Mouse (Mus musculus) heart, postnatal 36 days (tissue): ENCODE results near the gene Apbb1. TPM values are rescaled to one million over a fixed set of nuclear protein-coding genes. Genes with fewer than 3 reads are reported as not detected.

Experiments used
- DNase-seq, 2 experiments: peaks; one replicate each; pipeline ENCODE4 v3.0.0; 2021 to 2022
- intact Hi-C: fragments of 180-260 bp; cut with DNase I; formaldehyde crosslinking; loops from one replicate; pipeline ENCODE4 v1.15.1; 2025
- total RNA-seq, 2 experiments: library from RNA; stranded (reverse); gene quantifications; 2 replicates each; pipeline ENCODE4 v1.2.3; 2021

Apbb1 gene
- total RNA-seq, 2 experiments from 2014 or later, result 116 TPM

DNA sequence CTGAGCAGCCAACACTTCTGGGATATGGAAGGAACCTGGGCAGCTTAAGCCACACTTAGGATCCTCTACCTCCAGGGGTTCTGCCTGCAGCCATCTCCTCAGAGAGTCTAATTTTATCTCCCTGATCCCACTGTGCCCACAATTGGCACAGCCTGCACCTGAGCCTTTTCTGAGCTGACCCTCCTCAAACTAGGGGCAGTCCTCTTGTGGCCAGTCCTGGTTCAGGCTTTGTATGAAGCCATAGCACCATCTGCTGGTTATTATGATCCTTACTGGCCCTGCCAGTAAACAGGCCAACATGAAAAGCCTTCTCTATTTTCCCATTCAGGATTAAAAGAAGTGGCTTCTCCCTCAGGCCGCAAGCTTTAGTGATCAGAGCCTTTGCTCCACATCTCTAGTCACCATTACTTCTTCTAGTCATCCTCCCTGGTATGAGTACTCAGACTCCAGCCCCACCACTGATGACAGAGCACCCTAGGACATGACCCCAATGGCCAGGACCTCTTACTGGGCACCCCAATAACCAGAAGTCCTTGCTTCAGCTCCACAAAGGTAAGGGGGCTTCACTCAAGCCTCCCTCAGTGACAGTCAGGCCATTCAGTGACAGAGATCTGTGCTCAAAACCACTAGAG lies 54.0 kb downstream of the Apbb1 start:
- intact Hi-C loops, result no loop called here
- peak; percentile 20 to 27 for DNase-seq

DNA sequence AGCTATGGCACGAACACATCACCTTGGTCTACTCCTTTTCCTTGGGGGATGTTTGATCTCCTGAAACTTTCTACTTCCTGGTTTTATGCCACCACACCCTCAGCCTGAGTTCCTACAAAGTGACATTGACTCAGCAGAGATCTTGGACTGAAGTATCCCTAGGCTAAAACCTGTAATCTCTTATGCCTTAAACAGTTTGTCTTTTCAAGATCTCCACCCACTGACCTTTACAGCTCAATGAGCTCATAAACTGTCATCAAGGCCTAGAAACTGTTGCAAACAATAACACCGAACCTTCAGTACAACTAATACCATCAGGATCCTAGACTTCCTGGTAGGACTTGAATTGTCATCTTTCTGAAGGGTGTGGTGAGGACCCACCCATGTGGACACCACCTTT lies 57.2 kb downstream of the Apbb1 start:
- intact Hi-C loops, result no loop called here
- DNase-seq, result no peak

DNA sequence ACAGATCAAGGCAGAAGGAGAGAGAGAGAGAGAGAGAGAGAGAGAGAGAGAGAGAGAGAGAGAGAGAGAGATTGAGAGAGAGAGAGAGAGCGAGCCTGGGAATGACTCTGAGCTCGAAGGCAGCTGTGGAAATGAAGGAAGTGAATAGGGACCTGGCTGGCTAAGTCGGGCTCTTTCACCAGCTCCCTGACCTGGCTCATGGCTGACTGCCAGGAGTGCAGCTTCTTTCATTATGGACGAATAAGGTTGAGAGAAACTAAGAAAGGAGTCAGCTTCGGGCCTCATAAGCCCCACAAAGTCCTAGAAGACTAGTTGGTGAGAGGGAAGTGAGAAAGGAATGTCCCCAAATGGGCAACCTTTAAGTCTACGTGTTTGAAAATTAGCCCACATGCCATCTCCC lies 61.3 kb downstream of the Apbb1 start:
- no peak for DNase-seq

DNA sequence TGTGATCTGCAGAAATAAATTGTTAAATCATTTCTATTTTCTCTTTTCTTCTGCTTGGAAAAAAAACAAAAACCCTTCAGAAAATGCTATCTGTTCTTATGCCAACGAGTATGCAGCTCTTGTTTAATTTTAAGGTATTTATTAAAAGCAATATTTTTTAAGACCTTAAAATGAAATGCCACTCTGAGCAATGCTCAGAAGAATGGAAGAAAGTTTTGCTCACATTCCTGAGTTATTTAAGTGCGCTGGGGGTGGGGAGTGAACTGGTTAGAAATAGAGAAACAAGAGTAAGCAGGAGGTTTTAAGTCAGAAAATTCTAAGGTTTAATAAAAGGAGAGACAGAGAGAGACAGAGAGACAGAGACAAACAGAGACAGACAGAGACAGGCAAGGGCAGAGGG lies 61.7 kb downstream of the Apbb1 start:
- no peak for DNase-seq
- intact Hi-C loops, result no loop called here

More for the DNA sequence above, 61.3 kb downstream of the Apbb1 start:
- intact Hi-C loops, result no loop called here

DNA sequence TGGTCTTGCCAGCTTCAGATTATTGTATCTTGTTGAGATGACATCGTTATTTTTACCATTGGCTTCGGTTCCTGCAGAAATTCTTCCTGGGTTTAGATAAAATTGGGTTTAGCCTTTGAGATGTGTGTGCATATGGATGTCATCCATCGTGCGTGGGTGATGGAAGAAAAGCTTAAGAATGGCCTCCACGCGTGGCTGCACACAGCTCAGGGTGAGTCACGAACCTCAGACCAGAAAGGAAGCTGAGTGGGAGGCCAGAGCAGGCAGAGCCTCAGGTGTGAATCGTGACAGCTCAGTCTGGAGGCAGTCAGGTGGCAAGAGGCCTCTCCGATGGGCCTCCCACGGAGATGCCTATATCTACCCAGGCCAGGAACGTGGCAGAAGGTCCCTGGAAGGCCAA lies 62.1 kb downstream of the Apbb1 start:
- DNase-seq, result no peak
- intact Hi-C loops, result no loop called here

DNA sequence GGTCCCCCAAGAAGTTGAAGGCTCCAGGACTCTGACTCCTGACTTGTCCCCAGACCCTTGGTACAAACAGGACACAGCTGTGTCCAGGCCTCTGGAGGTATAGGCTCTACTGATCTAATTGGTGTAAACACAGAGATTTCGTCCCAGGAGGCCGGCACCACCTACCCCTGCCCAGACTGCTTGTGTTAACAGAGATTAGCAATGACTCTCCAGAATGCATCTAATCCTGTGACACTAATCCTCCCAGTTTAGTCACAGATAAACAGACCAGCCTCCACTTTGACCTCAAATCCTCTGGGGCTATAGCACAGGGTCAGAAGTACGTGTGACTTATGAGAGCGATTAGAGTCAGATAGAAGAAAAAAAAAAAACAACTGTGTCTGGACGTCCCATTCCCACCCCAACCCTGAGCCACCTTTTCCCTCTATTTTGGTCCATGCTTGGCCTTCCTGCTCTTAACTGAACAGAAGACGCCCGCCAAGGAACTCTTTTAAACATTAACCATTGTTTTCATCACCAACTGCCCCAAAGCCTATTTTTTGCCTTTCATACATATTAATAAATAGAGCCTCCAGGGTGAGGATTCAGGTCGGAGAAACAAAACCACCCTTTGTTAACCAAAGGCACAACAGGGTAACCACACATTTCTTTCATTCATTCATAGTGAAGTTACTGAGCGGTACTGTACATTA lies 64.6 kb downstream of the Apbb1 start:
- intact Hi-C loops, result no loop called here
- no peak for DNase-seq

DNA sequence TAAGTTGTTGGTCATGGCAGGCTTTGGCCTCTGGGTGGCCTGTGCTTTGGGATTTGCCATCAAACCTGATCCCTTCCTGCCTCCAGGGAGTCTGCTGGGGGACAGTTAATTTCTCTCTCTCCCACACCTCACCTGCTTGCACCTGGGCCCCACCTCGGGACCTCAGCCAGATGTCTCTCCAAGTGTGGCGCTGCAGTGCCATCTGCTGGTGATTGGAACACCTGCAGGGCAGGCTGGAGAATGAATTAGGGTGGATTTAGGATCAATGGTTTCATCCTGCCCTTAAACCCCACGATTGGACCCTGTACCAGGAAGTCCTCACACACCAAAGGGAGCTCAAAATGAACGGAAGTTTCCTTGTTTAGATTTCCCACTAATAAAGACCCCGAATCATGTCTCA lies 66.3 kb downstream of the Apbb1 start:
- intact Hi-C loops, result loop anchor here (1.0 to 2.0 kb wide), 3 partner anchors 34 to 344 kb away; no protein-coding TSS in a partner anchor
- DNase-seq, result peak; percentile 57 to 64

DNA sequence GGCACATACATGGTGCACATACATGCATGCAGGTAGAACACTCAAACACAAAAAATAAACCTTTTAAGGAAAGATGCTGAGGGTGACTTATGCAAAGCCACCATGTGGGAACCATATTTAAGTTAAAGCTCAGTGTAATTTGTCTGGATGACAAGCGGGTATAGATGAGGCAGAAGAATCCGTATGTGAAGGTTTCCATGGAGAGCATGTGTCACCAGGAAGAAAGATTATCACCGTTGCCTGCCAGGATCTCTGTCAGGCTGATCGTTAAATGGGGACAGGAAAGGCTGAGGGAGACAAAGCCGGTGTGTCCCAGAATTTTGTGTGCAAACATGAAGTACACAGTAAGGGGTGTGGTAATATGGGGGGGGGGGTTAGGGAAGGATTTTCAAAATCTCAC lies 66.9 kb downstream of the Apbb1 start:
- intact Hi-C loops, result loop anchor here (2.0 kb wide), 2 partner anchors 34 to 344 kb away; no protein-coding TSS in a partner anchor
- no peak for DNase-seq

DNA sequence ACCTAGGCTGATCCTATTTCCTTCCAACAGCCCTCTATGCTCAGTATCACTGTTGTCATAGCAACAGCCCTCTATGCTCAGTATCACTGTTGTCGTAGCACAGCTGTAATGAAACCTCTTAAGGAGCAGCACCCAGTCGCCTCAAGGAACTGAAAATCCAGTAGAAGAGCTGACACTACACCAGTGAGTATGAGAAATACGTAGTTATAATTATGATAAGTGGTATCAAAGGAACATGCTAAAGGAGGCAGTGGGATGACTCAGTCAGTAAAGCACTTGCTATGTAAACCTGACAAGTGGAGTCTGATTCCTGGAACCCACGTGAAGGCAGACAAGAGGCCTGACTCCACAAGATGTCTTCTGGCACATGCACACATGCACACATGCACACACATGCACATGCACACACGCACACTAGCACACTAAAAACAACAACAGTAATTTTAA lies 67.6 kb downstream of the Apbb1 start:
- intact Hi-C loops, result loop anchor here (2.0 kb wide), 2 partner anchors 33 to 343 kb away; no protein-coding TSS in a partner anchor
- DNase-seq, result no peak

DNA sequence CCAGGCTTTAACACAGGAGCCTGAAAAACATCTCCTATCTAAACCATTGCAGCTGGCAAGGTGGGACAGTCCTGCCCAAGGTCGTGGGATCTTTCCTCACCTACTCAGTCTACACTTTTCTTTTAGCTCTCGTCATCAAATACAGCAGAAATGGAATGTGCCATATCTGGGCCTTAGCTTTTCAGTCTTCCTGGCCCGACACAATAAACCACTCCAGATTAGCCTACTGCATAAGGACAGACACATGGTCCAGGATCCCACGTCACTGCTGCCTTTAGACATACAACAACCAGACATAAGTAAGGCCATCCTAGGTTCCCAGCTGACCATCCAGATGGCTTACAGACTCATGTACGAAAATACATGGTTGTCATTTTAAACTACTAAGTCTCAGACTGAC lies 71.3 kb downstream of the Apbb1 start:
- DNase-seq, result no peak
- intact Hi-C loops, result no loop called here

Other genes starting within 250 kb of the Apbb1 start
- gene Olfr690, start 247.5 kb downstream of the Apbb1 start, total RNA-seq, result not detected
- under 1 TPM in 1 of 2 experiments, not detected in 1; 0.11 TPM for gene Olfr691, start 239.4 kb downstream of the Apbb1 start, total RNA-seq
- not detected for gene Olfr692, start 213.4 kb downstream of the Apbb1 start, total RNA-seq
- not detected for gene Gm5901, start 206.6 kb downstream of the Apbb1 start, total RNA-seq
- gene Fam160a2, start 181.6 kb downstream of the Apbb1 start, total RNA-seq, result 10 to 100 TPM; 18.1 to 19.0 TPM
- gene Cnga4, start 177.1 kb downstream of the Apbb1 start, total RNA-seq, result not detected
- not detected for gene Cckbr, start 155.9 kb downstream of the Apbb1 start, total RNA-seq
- 10 to 100 TPM; 19.9 to 22.4 TPM for gene Cavin3, start 99.4 kb downstream of the Apbb1 start, total RNA-seq
- 100 to 1,000 TPM; 156 to 163 TPM for gene Smpd1, start 27.3 kb downstream of the Apbb1 start, total RNA-seq
- not detected for gene Hpx, start 18.5 kb upstream of the Apbb1 start, total RNA-seq
- 10 to 100 TPM; 22.9 to 23.0 TPM for gene Trim3, start 51.9 kb upstream of the Apbb1 start, total RNA-seq
- 10 to 100 TPM; 84.2 to 85.0 TPM for gene Timm10b, start 58.4 kb upstream of the Apbb1 start, total RNA-seq
- 10 to 100 TPM; 13.4 TPM for gene Arfip2, start 58.8 kb upstream of the Apbb1 start, total RNA-seq
- 1 to 10 TPM in 1 of 2 experiments, under 1 TPM in 1; 1.00 to 6.3 TPM for gene Gm45799, start 58.9 kb upstream of the Apbb1 start, total RNA-seq
- gene Dnhd1, start 69.2 kb upstream of the Apbb1 start, total RNA-seq, result under 1 TPM; 0.62 to 0.72 TPM
- gene Ilk, start 154.9 kb upstream of the Apbb1 start, total RNA-seq, result 10 to 100 TPM; 95.1 to 98.9 TPM
- gene Rrp8, start 155.7 kb upstream of the Apbb1 start, total RNA-seq, result 10 to 100 TPM; 10.1 to 11.2 TPM
- gene Taf10, start 162.7 kb upstream of the Apbb1 start, total RNA-seq, result 100 to 1,000 TPM in 1 of 2 experiments, 10 to 100 TPM in 1; 97.5 to 100 TPM
- gene Tpp1, start 170.6 kb upstream of the Apbb1 start, total RNA-seq, result 10 to 100 TPM; 44.7 to 47.5 TPM
- 1 to 10 TPM; 8.6 to 9.8 TPM for gene Dchs1, start 206.0 kb upstream of the Apbb1 start, total RNA-seq
- gene Mrpl17, start 229.4 kb upstream of the Apbb1 start, total RNA-seq, result 100 to 1,000 TPM; 115 to 117 TPM